Mouse (Mus musculus) thymus, adult 2 months (tissue): Measurements from ENCODE around the gene Gm9803.

Experiments used
- CTCF ChIP-seq: fragments of 200-500 bp; IDR thresholded peaks from 2 replicates; pipeline ENCODE4 v1.5.1; 2012; ENCODE audit warnings: mild to moderate bottlenecking, control low read depth, low read length, moderate library complexity, borderline replicate concordance; ENCODE audit not compliant: control insufficient read depth, poor library complexity, insufficient read depth; ENCODE audit errors: extremely low read depth
- POLR2A ChIP-seq: fragments of 200-500 bp; IDR thresholded peaks from 2 replicates; pipeline ENCODE4 v1.6.1; 2012; ENCODE audit warnings: mild to moderate bottlenecking, low read length, control low read depth, moderate library complexity; ENCODE audit not compliant: control insufficient read depth, poor library complexity, insufficient read depth; ENCODE audit errors: extremely low read depth

DNA sequence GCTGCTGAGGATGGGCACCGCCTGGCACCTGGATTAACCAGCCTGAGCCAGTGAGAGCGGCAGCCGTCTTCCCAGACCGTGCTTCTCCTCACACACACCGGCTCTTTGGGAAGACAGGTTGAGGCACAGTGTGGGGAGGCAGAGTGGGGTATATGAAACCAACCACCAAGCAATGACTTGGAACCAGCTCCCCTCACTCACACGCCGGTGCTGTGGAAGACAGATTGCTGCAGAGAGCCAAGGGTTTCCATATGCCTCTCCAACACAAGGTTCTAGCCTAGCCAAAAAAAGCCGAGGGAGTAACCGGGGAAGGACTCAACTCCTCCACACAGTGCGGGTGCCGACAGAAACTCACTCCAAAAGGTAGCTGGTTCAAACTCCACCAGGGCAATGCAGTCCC is 35.4 kb downstream of the Gm9803 start:
- no peak for TF ChIP-seq POLR2A
- no peak for TF ChIP-seq CTCF
